Mouse (Mus musculus) right cerebral cortex, postnatal 14 days (tissue): ENCODE measurements around the gene Tmem253.

ENCODE experiments used
- DNase-seq: peaks from one replicate; pipeline ENCODE4 v3.0.0; 2022

The Tmem253 gene

DNA sequence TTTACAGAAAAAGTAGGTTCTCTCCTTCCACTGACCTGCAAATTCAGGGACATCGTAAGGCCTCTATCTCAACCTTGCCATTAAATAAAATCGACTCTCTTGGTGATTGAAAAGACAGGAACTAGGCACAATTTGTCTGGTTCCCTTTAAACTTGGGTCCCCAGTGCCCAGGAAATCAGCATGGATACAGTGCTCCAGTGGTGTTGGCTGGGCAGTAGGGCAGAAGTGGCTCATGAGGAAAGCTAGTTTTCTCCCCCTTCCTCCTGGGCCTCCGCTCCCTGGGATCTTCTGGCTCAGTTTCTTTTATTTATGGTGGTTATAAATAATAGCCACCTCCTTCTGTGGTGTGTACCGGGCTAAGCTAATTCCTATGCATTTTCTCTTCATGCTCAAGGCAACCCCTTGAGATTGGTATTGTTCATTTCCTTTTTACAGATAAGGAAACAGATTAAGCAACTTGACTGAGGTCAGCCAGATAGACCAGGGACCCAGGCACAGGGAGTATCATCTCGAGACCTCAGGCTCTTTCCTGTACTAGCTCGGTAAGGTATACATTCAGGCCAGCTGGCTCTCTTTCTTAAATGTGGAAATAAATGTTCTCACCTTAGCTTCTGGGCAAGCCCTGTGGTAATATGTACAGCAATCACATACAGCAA, at the start of gene Tmem253:
TSS of gene Tmem253 (plus strand) at position 214 of the 656 bp plus-strand sequence.
- no peak for DNase-seq

DNA sequence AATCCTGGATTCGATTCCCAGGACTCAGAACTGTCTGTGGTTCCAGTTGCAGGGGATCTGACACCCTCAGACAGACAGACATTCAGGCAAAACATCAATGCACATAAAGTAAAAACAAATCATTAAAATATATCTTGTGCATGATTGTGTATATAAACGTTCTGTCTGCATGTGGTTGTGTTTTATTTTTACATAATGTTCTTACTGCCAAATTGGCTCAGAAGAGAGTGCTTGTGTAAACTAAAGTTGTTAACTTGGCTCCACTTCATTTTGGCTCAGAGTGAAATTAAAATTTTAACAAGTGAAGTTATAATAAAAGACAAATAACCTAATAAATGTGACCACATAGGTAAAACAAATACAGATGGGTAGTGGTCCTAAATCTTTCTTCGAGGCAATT, 48.1 kb upstream of the Tmem253 start:
- no peak for DNase-seq

DNA sequence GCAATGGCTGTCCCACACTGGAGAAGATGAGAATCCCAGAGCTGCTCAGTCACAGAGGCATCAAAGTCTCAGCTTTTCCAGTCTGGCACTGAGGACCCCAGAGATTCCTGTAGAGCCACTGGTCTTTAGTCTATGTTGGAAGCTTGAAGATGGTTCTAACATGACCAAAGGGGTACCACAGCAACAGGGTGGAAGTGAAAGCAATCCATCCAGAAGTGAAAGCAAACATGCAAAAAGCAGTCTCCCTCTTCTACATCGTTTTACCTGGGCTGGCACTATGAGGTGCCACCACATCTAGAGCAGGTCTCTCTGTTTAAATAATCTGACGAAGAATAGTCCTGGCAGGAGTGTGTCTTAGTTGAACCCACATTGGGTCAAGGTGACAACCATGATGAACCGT, 36.2 kb upstream of the Tmem253 start:
- DNase-seq, result no peak

DNA sequence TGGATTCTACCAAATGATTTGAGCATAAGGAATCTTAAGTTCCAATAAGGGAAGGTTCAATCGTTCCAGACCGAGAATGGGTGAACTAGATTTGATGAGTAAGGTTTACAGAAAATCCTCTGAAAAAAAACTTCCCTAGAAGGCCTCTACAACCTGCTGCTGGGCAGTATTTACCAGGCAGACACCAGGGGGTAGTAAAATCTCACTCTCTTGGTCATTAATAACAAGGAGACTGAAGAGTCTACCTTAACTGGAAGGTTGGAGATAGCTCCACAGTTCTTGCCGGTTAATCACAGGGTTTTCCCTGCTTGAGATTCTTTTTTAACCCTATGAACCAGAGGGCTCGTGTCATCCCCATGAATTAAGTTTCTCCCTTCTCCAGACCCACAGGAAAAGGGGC, 32.2 kb upstream of the Tmem253 start:
- DNase-seq, result no peak

DNA sequence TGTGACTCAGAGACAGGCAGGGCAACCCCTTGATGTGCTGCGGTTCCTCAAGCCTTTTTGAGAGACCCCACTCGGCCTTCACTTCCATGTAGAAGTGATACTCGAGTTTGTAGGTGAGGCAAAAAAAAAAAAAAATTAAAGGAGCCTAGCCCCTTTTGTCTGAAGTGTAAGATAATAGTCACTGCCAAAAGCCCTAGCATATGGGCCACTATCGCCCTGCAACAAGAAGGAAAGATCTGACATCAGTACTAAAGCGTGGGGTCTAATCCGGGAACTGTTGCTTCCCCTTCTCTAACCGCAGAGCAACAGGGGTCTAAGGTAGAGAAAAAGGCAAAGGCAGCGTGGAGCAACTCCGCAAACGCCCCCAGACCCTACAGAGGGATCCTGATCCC, 31.6 kb upstream of the Tmem253 start:
- DNase-seq, result no peak

DNA sequence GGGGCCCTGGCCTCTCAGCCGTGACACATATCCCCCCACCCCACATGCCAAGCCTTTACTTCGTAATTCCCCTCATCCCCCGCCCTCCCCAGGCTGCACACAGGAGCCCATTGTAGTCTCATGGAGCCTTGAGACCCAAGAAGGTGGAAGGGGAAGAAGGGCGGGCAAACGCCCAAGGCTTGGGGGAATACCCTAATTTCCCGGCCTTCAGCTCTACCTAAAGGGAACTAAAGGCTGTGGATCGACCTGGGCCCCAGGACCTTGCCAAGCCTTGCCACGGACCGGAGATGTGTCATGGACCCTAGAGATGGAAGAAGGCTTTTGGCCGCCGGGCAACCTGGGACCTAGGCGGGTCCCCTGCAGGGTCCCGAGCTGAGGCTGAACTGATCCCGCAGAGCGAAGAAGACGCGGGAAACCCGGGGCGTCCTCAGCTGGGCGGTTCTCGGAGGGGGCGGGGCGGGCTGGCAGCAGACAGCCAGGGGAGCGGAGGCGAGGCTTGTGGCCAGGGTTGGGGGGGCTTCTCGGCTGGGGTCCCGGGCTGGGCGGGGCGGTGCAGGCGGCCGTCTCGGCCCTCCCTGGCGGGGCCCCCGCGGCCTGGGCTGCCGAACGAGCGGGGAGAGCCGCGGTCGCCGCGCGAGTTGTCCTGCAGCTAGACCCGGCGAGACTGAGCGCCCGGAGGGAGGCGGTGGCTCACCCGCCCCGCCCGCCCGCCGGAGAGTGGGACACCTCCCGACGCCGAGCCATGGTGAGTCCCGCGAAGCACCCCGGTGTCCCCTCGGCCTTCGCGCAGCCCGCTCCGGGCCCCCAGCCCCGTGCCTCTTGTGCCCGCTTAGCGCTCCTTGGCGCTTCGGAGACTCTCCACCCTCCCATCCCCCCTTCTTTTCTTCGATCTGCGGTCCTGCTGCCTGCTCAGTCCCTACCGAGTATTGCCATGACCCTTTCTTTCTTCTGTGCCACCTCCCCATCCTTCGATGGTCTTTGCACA, 30.9 kb upstream of the Tmem253 start, which contains the start of gene Arhgef40:
TSS of gene Arhgef40 (plus strand) at position 473 of the 985 bp plus-strand sequence.
- DNase-seq, result peak; percentile 74

DNA sequence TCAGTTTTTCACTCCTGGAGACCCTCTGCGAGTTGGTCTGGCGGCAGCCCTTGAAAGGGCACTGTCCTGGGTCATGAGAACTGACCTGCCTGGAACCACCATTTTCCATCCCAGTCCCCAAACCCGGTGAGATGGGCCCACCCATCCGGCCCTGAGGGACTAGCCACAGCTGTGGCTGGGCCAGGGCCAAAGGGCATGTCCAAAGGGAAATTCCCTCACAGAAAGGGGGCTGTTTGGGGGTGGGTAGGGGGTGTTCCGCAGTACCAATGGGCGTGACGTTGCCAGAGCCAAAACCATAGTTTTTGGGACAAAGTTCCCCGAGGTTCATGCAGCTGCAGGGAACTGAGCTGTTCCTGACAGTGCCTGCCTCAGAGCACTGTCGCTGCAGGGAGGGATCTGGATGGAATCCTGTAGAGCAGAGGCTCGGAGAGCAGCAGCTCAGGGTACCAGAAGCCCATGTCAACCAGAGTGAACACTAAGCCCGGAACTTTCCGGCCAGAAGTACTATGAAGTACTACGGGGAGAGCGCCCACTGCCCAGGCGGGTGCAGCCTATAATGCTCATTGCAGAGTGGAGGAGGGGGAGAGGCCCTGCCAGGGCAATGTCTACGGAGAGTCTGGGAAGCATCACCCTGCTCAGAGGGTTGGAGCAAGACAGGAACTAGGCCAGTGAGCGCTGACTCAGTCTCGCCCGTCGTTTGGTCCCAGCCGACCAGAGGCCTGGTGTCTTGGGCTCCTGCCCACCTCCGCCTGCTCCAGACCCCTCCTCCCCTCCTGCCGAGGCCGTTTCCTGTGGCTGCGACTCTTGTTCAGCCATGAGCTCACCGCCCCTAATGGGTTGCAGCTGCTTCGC, 29.9 kb upstream of the Tmem253 start:
- peak; percentile 72 for DNase-seq

DNA sequence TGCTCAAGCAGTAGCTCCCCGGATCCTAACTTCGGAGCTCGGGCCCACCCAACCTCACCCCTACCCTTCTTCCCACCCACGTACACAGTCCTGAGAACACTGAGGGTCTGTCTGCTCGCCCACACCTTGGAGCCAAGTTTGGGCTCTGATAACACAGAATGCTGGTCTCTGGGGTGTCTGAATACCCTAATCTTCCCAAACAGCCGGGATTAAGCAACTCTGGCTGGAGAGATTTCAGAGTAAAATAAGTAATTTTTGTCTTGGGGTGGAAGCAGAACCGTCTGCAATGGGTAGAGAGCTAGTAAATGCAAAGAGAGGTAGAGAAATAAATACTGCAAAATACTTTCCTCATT, 29.3 kb upstream of the Tmem253 start:
- no peak for DNase-seq

DNA sequence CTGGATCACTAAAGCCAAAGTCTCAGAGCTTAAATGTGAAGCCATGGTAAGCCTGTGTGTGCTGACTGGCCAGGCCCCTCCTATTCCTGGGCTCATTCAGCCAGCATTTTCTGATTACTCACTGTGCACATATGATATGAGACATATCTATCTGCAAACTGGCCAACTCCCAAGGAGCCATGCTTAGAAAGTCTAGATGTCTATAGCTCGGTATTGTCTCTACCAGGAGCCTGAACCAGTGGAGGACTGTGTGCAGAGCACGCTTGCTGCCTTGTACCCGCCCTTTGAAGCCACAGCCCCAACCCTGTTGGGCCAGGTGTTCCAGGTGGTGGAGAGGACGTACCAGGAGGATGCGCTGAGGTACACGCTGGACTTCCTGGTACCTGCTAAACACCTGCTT, 28.3 kb upstream of the Tmem253 start:
- DNase-seq, result no peak

DNA sequence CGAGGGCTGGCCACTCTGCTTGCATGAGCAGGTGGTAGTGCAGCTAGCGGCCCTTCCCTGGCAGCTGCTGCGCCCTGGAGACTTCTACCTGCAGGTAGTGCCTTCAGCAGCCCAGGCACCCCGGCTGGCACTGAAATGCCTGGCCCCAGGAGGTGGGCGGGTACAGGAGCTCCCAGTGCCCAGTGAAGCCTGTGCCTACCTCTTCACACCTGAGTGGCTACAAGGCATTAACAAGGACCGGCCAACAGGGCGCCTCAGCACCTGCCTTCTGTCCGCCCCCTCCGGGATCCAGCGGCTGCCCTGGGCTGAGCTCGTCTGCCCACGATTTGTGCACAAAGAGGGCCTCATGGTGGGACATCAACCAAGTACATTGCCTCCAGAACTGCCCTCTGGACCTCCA, 26.7 kb upstream of the Tmem253 start:
- no peak for DNase-seq

DNA sequence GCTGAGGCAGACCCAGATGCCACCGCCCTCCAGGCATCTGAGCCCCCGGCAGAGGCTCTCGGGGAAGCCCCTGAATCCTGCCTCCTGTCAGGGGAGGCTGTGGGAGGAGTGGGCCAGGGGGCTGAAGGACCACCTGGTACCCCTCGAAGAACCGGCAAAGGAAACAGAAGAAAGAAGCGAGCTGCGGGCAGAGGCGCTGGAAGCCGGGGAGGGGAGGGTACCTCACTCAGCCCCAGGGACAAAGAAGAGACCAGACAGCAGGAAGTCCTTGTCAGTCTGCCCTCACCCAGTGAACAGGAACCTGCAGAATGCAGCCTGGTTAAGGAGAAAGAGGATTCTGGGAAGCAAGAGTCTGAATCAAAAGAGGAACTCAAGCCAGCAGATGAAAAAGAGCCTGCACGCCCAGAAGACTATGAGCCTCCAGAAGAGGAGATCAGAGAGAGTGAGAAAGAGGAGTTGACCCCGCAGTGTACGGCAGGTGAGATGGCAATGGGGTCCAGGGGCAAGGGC, 25.9 kb upstream of the Tmem253 start:
- DNase-seq, result no peak

GRCm38 (mm10) chr14:51994453-51994852, 21.0 kb upstream of the Tmem253 start:
- DNase-seq, result no peak

- DNase-seq, result no peak
Measured at GRCm38 (mm10) chr14:51995219-51995871, 20.1 kb upstream of the Tmem253 start.

DNA sequence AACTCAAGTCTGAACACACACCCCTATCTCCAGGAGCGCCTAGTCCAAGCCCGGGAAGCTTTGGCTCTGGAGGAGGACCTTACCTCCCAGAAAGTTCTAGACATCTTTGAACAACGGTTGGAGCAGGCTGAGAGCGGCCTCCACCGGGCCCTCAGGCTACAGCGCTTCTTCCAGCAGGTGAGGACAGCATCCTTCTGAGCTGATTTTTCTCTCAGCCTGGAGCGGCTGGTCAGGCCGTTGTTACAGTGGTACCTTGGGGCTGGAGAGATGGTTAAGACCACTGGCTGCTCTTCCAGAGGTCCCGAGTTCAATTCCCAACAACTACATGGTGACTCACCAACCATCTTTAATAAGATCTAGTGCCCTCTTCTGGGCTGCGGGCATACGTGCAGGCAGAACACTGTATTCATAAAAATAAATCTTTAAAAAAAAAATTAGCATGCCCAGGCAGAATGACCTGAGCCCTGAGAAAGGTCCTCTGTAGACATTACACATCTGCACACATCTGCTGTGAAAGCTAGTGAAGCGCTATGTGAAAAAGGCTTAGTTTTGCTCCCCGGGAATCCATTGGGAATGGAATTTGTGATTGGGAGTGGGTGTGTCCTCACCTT, 19.1 kb upstream of the Tmem253 start:
- DNase-seq, result no peak

DNA sequence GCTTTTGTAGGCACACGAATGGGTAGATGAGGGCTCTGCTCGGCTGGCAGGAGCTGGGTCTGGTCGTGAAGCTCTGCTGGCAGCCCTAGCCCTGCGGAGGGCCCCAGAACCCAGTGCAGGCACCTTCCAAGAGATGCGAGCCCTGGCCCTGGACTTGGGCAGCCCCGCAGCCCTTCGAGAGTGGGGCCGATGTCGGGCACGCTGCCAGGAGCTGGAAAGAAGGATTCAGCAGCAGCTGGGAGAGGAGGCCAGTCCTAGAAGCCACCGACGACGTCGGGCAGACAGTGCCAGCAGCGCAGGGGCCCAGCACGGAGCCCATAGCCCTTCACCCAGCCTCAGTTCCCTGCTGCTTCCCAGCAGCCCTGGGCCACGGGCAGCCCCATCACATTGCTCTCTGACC, 18.6 kb upstream of the Tmem253 start:
- DNase-seq, result peak; percentile 57

- no peak for DNase-seq
Measured at GRCm38 (mm10) chr14:51997483-51997882, 18.0 kb upstream of the Tmem253 start.

GRCm38 (mm10) chr14:52003981-52004495, 11.4 kb upstream of the Tmem253 start:
- DNase-seq, result peak; percentile 53

DNA sequence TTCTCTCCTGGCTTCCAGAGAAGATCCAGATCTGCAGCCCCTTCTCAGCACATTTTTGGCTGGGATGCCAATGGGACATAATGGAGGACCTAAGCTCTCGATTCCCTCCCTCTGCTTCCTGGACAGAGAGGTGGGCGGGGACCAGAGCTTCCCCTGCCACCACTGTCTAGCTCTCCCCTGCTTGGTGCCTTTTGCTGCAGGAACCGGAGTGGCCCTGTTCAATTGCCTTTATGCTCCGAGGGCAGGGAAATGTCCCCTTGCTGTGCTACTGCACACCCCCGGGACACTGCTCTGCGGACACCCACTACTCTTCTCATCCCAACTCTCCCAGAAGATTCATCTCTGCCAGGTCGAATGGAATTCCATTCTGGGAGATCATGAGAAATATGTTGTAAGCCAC, 10.3 kb upstream of the Tmem253 start:
- DNase-seq, result no peak

- DNase-seq, result no peak
Measured at GRCm38 (mm10) chr14:52005616-52006015, 9.8 kb upstream of the Tmem253 start.

GRCm38 (mm10) chr14:52006241-52006640, 9.2 kb upstream of the Tmem253 start:
- DNase-seq, result no peak

DNA sequence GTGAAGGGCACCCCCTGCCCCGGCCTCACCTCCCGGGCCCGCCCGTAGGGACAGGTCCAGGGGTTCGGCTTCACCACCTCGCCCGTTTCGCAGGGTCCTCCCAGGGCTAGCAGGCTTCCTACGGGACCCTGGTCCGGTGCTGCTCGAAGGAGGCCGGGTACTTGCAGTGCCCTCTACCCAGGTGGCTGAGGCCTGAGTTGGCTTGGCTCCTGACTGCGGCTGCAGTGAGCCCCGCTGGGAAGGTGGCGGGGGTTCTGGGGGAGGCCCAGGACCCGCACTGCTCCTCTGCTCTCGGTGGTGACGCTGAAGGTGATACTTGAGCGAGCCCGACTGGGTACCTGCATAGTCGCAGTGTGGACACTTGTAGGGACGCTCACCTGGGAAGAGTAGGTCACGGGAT, 8.7 kb upstream of the Tmem253 start:
- DNase-seq, result no peak
